Mouse (Mus musculus) embryonic facial prominence, embryonic 11.5 days (tissue): ENCODE measurements at regions not wholly inside any gene's neighbourhood (a gene's known extent, or its start where the extent isn't known, plus 50 kb on each side); places are given as distances from the start of the nearest gene placed in this dataset.

Source experiments
- ATAC-seq: fragments of 200-750 bp; cut with Nextera tagmentation; replicated peaks from 2 replicates; pipeline ENCODE4 v1.8.0; 2017; ENCODE audit warnings: low read depth; ENCODE audit not compliant: insufficient number of reproducible peaks, low FRiP score, low TSS enrichment
- DNase-seq: peaks from one replicate; pipeline ENCODE4 v3.0.0-alpha.2; 2015; ENCODE audit warnings: low spot score
- H3K27ac ChIP-seq: fragments of 300-500 bp; sonication (generic); replicated peaks from 2 replicates; pipeline ENCODE4 v1.5.1; 2014; ENCODE audit warnings: mild to moderate bottlenecking, low read depth, low read length, control low read depth
- H3K27me3 ChIP-seq: fragments of 300-500 bp; sonication (generic); 2 replicates; pipeline ENCODE4 v1.6.1; 2014; ENCODE audit warnings: mild to moderate bottlenecking, low read length, moderate library complexity, mixed read lengths; ENCODE audit not compliant: control insufficient read depth, insufficient read depth
- H3K36me3 ChIP-seq: fragments of 300-500 bp; sonication (generic); replicated peaks from 2 replicates; pipeline ENCODE4 v1.6.1; 2014; ENCODE audit warnings: low read depth, mild to moderate bottlenecking, low read length, moderate library complexity, mixed read lengths; ENCODE audit not compliant: control insufficient read depth, insufficient read depth
- H3K4me1 ChIP-seq: fragments of 300-500 bp; sonication (generic); 2 replicates; pipeline ENCODE4 v1.6.1; 2014; ENCODE audit warnings: low read length, mixed read lengths; ENCODE audit not compliant: control insufficient read depth, insufficient read depth
- H3K4me2 ChIP-seq: fragments of 300-500 bp; sonication (generic); 2 replicates; pipeline ENCODE4 v1.6.1; 2014; ENCODE audit warnings: low read depth, mild to moderate bottlenecking, control low read depth, low read length, moderate library complexity
- H3K4me3 ChIP-seq: fragments of 300-500 bp; sonication (generic); 2 replicates; pipeline ENCODE4 v1.5.1; 2014; ENCODE audit warnings: low read depth, low read length, control low read depth
- H3K9ac ChIP-seq: fragments of 300-500 bp; sonication (generic); replicated peaks from 2 replicates; pipeline ENCODE4 v1.6.1; 2014; ENCODE audit warnings: mild to moderate bottlenecking, control low read depth, low read length
- H3K9me3 ChIP-seq: fragments of 300-500 bp; sonication (generic); replicated peaks from 2 replicates; pipeline ENCODE4 v1.6.1; 2016; ENCODE audit warnings: mild to moderate bottlenecking, low read length, inconsistent platforms, mixed read lengths; ENCODE audit not compliant: control insufficient read depth
- whole genome bisulfite sequencing: fragments of 180-500 bp; shearing (Covaris S2); extraction: QIAGEN DNeasy Blood & Tissue Kit; methylation state at CpG from one replicate; pipeline ENCODE4 v1.1.7; 2014; 5-methylcytosine and 5-hydroxymethylcytosine counted together

DNA sequence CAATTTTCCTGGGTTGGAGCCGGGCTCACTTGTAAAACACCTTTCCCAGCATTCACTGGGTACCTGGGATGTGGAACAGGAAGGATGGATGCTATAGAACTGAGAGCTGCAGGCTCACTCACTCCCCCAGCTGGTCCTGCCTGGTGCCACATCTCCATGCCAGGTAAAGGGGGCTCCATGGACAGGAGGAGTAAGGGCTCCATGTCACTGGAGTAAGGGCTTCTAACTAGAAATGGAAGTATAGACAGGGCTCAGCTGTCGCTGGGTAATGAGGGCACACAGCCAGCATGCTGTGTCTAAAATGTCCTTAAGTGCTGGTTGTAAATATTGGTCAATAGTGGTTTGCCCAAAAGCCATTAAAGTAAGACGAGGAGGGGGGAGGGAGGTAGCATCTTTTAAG, 99.4 kb upstream of the Gpr12 start:
- WGBS, result 61% methylated on average over 3 of the region's 3 CpGs
- DNase-seq, result no peak

DNA sequence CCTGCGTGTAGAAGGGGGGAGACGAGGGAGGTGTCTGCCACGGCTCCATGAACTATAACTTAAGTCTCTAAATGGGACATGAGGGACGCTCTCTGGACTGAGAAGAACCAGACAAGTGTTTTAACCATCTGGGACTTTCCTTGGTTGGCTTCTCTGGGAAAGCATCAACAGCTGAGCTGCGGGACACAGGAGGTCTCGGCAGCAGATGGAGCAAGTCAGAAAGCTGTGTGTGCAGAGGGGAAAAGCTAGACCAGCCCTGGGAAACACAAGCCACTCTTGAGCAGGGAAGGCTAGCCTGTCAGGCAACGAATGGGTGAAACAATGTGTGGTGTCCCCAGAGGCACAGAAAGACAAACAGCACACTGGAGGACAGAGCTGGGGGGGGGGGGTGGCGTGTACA, 98.5 kb upstream of the Gpr12 start:
- DNase-seq, result no peak
- Histone ChIP-seq H3K4me1 (no peaks in the 10 kb centered on the region), H3K4me2 (no peak overlapping the region), H3K36me3 (no peaks in the 10 kb centered on the region), H3K4me3 (no peak overlapping the region), H3K27me3 (no peaks in the 10 kb centered on the region), H3K9me3 (no peaks in the 10 kb centered on the region), H3K9ac (no peak overlapping the region), H3K27ac (no peak overlapping the region)
- ATAC-seq, result no peak
- 60% methylated on average over 8 of the region's 8 CpGs for WGBS

More for the DNA sequence above, 99.4 kb upstream of the Gpr12 start:
- H3K27me3 ChIP-seq, result no peaks in the 10 kb centered on the region
- no peak overlapping the region for H3K9ac ChIP-seq
- no peak overlapping the region for H3K4me3 ChIP-seq
- H3K27ac ChIP-seq, result no peak overlapping the region
- no peaks in the 10 kb centered on the region for H3K4me1 ChIP-seq
- no peak overlapping the region for H3K4me2 ChIP-seq
- H3K9me3 ChIP-seq, result no peaks in the 10 kb centered on the region
- no peak for ATAC-seq
- no peaks in the 10 kb centered on the region for H3K36me3 ChIP-seq

DNA sequence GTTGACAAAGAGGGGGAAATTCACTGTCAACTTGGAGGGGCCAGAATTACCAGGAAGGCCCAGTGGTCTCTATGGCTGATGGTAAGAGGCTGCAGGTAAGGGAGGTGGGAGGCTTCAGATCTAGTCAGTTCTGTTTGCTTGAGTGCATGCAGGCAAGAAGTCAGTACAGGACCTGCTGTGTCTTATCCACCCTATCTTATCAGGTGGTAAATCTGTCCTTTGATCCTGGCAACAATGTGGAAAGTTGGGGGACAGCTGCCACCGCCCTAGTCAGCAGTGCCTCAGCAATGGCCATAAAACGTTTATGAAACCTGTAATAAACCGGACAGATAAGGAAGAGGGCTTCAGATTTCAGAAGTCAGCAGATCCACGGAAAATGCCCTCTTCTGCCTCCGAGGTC, 97.9 kb upstream of the Gpr12 start:
- DNase-seq, result no peak
- Histone ChIP-seq H3K27me3 (no peaks in the 10 kb centered on the region), H3K4me3 (no peak overlapping the region), H3K4me1 (no peaks in the 10 kb centered on the region), H3K27ac (no peak overlapping the region), H3K9ac (no peak overlapping the region), H3K9me3 (no peaks in the 10 kb centered on the region), H3K4me2 (no peak overlapping the region), H3K36me3 (no peaks in the 10 kb centered on the region)
- WGBS, result 55% methylated on average over 5 of the region's 5 CpGs
- ATAC-seq, result no peak

- H3K9ac ChIP-seq, result no peak overlapping the region
- no peak for ATAC-seq
- H3K36me3 ChIP-seq, result no peaks in the 10 kb centered on the region
- no peaks in the 10 kb centered on the region for H3K4me1 ChIP-seq
- H3K27ac ChIP-seq, result no peak overlapping the region
- no peak for DNase-seq
- no peaks in the 10 kb centered on the region for H3K27me3 ChIP-seq
- no peaks in the 10 kb centered on the region for H3K9me3 ChIP-seq
- 78% methylated on average over 9 of the region's 9 CpGs for WGBS
- no peak overlapping the region for H3K4me3 ChIP-seq
- no peak overlapping the region for H3K4me2 ChIP-seq
Measured at GRCm38 (mm10) chr5:146681512-146681911, 96.5 kb upstream of the Gpr12 start.

GRCm38 (mm10) chr5:146679198-146679681, 94.2 kb upstream of the Gpr12 start:
- DNase-seq (no peak), ATAC-seq (no peak)
- Histone ChIP-seq H3K9me3 (no peaks in the 10 kb centered on the region), H3K4me3 (no peak overlapping the region), H3K9ac (no peak overlapping the region), H3K4me2 (no peak overlapping the region), H3K36me3 (no peaks in the 10 kb centered on the region), H3K27ac (no peak overlapping the region), H3K4me1 (no peaks in the 10 kb centered on the region), H3K27me3 (no peaks in the 10 kb centered on the region)
- 76% methylated on average over 6 of the region's 6 CpGs for WGBS

DNA sequence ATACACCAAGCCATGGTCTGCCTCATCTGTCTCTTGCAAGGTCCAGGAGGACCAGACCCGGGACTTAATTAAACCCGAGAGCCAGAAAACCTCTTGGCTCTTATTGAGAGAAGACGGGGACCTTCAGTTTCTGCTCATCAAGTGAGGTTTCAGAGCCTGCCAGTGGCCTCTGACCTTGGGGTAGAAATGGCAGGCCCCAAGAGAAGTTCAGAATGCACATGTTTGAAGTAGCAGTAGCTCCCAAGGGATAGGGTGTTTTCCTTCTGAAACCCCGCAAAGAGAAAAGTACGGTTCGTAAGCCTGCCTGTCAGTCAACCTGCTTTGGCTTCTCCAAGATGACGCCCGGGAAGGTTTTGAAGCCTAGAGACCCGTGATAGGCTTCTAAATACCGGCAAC, 93.7 kb upstream of the Gpr12 start:
- no peak overlapping the region for H3K9ac ChIP-seq
- WGBS, result 64% methylated on average over 10 of the region's 10 CpGs
- no peaks in the 10 kb centered on the region for H3K36me3 ChIP-seq
- no peaks in the 10 kb centered on the region for H3K4me1 ChIP-seq
- no peaks in the 10 kb centered on the region for H3K9me3 ChIP-seq
- ATAC-seq (no peak), DNase-seq (no peak)
- H3K27ac ChIP-seq, result no peak overlapping the region
- H3K4me3 ChIP-seq, result no peak overlapping the region
- H3K27me3 ChIP-seq, result no peaks in the 10 kb centered on the region
- H3K4me2 ChIP-seq, result no peak overlapping the region

DNA sequence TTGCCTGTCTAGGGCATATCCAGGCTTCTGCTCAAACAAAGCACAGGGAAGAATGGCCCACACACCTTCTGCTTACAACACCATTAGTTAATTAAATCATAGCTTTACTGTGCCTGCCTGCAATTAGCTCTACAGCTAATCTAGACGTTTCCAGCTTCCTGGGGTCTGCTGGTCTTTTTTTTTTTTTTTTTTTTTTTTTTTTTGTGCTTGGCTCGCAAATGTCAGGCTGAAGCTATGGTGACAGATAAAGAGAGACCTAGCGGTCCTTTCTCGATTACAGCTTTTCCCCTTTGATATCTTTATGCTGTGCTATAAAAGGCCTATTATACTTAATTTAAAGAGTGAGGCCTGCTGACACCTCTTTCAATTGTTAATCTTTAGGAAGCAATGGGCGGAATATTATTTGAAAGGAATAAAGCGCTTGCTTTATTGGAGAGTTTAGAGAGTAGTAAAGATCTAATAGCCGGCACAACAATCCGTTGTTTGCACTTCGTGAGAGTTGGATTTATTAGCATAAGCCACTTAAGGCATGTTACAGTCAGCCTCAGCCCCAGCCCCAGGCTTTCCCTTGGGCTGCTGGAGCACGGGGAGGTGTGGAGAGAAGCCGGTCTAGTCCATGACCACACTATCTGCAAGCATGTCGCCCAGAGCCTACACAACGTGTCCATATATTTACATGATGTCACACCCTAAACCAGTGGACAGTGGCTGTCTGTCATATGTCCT, 93.2 kb upstream of the Gpr12 start:
- no peak overlapping the region for H3K4me2 ChIP-seq
- no peaks in the 10 kb centered on the region for H3K27me3 ChIP-seq
- DNase-seq (no peak), ATAC-seq (no peak)
- H3K9ac ChIP-seq, result no peak overlapping the region
- no peak overlapping the region for H3K4me3 ChIP-seq
- no peak overlapping the region for H3K27ac ChIP-seq
- no peaks in the 10 kb centered on the region for H3K4me1 ChIP-seq
- no peaks in the 10 kb centered on the region for H3K9me3 ChIP-seq
- WGBS, result 71% methylated on average over 13 of the region's 13 CpGs
- H3K36me3 ChIP-seq, result no peaks in the 10 kb centered on the region

DNA sequence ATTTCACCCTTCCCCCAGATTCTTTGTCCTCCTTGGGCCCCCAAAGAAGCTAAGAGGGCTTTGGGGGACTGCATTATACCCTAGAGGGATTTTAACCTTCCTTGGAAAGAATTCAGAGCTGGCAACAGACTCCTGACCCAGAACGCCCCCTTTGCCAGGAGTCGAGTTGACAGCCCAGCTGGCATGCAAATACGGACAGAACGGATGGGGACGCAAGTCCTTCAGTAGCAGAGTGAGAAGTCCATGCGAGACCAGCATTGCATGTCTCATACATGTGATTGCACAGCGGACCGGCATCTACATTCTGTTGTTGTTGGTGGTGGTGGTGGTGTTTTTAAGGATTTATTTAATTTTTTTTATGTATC, 92.1 kb upstream of the Gpr12 start:
- 74% methylated on average over 8 of the region's 8 CpGs for WGBS
- H3K9me3 ChIP-seq, result no peaks in the 10 kb centered on the region
- H3K27me3 ChIP-seq, result no peaks in the 10 kb centered on the region
- H3K4me3 ChIP-seq, result no peak overlapping the region
- DNase-seq (no peak), ATAC-seq (no peak)
- no peak overlapping the region for H3K4me2 ChIP-seq
- no peaks in the 10 kb centered on the region for H3K36me3 ChIP-seq
- H3K4me1 ChIP-seq, result no peaks in the 10 kb centered on the region
- H3K9ac ChIP-seq, result no peak overlapping the region
- no peak overlapping the region for H3K27ac ChIP-seq
